Mouse (Mus musculus) heart, postnatal 4 days (tissue): ENCODE data around the gene A630001G21Rik. TPM values are rescaled to one million over a fixed set of nuclear protein-coding genes. Genes with fewer than 3 reads are reported as not detected.

Experiments used
- DNase-seq: peaks from one replicate; pipeline ENCODE4 v3.0.0; 2021
- total RNA-seq, 2 experiments: library from RNA; stranded (reverse); gene quantifications; 2 replicates each; pipeline ENCODE4 v1.2.3; 2021

Gene A630001G21Rik
- total RNA-seq, 2 experiments from 2014 or later, result 0.54 to 0.88 TPM

- no peak for DNase-seq
Measured at GRCm38 (mm10) chr1:85734511-85734910, 43.9 kb downstream of the A630001G21Rik start.

GRCm38 (mm10) chr1:85732581-85732980 is 45.9 kb downstream of the A630001G21Rik start:
- no peak for DNase-seq

DNA sequence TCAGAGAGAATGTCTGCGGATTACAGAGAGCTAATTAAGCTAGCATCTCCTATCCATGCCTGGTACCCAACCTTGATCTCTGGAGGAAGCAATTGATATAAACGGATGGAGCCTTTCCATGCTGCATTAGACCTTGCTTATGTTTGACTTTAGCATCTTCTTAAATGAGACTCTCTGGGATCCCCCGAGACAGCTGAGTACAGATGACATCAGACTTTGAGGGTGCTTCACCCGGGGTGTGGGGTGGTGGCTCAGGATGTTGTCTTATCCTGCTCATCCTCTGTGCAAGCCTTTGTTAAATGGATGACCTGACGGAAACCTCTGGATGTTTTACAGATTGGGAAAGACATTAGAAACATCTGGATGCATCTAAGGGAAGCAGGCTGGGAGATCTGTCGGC is 48.0 kb downstream of the A630001G21Rik start:
- DNase-seq, result no peak

GRCm38 (mm10) chr1:85720220-85720893 is 58.1 kb downstream of the A630001G21Rik start:
- DNase-seq, result no peak

DNA sequence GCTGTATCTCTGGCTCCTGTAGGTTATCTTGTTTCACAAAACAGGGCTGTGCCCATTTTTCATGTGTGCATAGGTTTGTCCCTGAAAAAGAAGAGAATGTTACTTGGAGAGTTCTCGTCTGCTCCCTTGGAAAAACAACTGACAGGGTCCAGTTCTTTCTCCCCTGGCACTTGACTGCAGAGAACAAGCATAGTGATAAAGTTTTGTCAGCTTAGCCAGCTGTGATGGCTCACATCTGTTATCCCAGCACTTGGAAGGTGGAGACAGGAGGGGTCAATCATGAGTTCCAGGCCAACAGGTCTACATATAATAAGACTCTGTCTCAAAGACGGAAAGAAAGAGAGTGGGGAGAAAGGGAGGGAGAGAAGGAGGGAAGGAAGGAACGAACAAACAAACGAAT is 59.4 kb downstream of the A630001G21Rik start:
- DNase-seq, result no peak

GRCm38 (mm10) chr1:85716447-85717027 is 61.9 kb downstream of the A630001G21Rik start:
- no peak for DNase-seq

- no peak for DNase-seq
Measured at GRCm38 (mm10) chr1:85714501-85714900, 63.9 kb downstream of the A630001G21Rik start.

DNA sequence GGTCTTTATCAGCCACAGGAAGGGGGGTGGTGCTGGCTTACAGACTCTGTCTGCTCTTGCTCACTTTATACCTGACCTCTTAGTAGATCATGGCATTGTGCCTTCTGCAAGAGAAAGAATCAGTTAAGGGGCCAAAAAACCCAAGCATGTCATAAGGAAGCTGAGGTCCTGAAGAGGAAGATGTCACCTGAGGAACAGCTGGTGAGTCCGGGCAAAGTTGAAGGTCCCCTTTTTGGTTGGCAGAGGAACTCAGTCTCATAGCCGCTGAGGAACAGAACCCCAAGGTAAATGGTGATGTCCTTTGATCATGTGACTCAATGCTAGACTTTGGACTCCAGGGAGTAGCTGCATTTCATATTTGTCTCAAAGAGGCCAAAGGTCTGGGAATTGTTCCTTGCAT is 71.7 kb downstream of the A630001G21Rik start:
- no peak for DNase-seq

GRCm38 (mm10) chr1:85705552-85705951 is 72.9 kb downstream of the A630001G21Rik start:
- DNase-seq, result no peak

DNA sequence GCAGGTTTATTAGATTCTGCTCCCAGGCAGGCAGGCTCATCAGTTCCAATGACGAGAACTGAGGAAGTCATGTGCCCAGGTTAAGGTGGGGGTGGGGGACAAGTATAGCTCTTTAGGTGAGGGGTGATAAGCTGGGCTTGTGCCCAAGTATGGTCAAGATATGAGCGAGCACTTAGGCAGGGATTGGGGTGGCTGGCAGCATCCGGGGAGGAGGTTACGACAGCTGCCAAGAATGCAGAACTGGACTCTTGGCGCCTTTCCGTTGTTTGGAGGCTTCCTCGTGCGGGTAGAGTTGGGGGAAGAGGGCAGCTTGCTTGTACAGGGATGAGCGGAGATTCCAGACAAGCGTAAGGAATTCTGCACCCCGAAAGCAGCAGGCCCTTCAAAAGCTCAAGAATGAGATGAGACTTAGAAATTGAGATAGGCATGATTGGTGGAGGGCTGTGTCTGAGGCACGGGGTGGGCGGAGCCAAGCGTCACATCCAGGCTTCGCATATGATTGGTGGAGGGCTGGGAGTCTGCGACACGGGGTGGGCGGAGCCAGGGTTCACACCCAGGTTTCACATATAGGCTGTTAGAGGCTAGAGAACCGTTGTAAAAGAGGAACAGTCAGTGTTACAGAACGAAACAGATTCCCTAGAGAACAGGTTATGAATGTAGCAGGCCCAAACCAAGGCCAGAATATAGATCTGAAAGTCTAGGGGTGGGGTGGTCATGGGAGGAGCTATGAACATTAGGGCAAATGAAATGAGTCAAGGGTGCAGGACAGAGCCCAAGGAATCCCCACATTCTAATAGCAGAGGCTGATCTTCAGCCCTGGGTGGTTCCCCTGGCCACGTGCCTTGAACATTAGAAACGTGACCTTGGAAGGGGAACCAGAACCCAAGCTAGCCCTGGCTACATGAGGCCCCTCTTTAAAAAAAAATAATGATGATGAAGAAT is 74.9 kb downstream of the A630001G21Rik start:
- peak; percentile 89 for DNase-seq

DNA sequence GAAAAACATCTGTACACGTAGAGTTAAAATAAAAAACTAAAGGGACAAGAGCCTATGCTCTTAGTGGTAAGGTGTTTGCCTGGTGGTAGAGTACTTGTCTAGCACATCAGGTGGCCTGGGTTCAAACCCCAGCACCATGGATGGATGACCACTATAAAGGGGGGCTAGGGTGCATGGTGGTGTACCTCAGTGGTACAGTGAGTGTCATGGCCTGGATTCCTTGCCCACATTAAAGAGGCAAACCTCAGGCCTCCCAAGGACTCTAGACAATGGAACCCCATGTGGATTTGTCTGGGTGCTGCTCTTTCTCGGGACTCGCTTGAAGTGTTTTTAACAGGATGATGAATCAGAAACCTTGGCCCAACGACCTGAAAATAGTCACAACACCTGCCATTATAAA is 75.9 kb downstream of the A630001G21Rik start:
- no peak for DNase-seq

DNA sequence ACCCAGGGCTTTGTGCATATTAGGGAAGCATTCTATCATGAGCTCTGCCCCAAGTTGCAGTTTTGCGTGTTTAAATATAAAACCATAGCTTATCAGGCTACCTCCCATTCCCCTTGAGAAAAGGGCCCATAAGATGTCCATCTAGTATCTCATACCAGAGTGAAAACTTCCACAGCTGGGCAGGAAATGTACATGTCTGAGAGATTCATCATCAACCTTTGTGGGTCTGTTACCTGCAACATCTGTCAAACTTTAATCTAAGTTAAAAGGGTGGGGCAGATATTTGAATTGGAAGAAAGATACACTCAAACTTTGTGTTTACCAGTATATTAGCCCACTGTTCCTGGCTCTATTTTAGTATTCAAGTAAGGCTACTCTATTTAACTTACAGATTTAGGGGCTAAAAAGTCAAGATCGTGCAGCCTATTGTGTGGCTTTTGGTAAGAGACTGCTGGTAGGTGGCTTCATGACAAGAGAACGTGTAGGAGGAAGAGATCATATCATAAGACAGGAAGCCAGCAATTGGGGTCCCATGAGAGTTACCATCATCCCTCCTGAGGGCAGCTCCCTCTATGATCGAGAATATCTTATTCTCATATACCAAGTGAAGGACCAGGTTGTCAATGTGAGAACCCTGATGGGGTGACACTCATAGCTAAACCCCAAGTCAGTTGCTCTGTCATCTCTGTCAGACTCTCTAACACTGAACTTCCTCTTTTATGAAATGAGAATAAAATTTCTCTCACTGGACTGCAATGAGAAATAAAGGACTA is 80.5 kb downstream of the A630001G21Rik start:
- no peak for DNase-seq

GRCm38 (mm10) chr1:85695646-85696045 is 82.8 kb downstream of the A630001G21Rik start:
- no peak for DNase-seq

GRCm38 (mm10) chr1:85693280-85693679 is 85.2 kb downstream of the A630001G21Rik start:
- no peak for DNase-seq

- no peak for DNase-seq
Measured at GRCm38 (mm10) chr1:85692281-85692680, 86.2 kb downstream of the A630001G21Rik start.

GRCm38 (mm10) chr1:85690544-85690943 is 87.9 kb downstream of the A630001G21Rik start:
- DNase-seq, result no peak

- no peak for DNase-seq
Measured at GRCm38 (mm10) chr1:85687346-85687745, 91.1 kb downstream of the A630001G21Rik start.

GRCm38 (mm10) chr1:85686666-85687065 is 91.8 kb downstream of the A630001G21Rik start:
- DNase-seq, result no peak

DNA sequence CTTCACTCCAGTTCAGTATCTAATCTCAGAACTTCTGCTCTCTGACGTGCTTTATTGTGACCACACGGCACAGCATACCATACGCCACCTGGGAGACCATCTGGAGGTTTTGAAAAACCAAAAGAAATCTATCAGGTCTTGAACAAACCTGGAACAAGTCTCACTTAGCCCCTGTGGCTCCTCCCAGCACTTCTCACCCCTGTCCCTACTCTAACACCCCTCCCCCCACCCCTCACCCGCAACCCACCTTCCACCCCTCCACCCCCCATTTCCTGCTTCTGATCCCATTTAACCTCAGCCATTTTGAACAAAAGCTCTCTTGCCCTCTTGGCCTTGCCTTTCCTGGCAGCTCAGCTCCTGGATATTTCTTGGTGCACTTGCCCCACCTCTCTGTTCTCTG is 98.2 kb downstream of the A630001G21Rik start:
- no peak for DNase-seq
